Mouse (Mus musculus) Patski (cell line): ENCODE measurements around the gene Cyp2d9. TPM values are rescaled to one million over a fixed set of nuclear protein-coding genes. Genes with fewer than 3 reads are reported as not detected.
"Not testable (repeated sequence)": the region's sequence is repeated elsewhere in the genome, so short reads cannot be mapped to it uniquely, and the experiment has no call there.

Source experiments
- ATAC-seq: fragments of 100-300 bp; one replicate; pipeline ENCODE4 v1.8.0; 2021
- CTCF ChIA-PET: fragments of 350-600 bp; sonication (Branson Sonifier 250); formaldehyde crosslinking; loops from one replicate; lab custom pipeline; 2022; ENCODE audit warnings: inconsistent platforms; lab: Charles Lee
- POLR2A ChIA-PET: fragments of 350-600 bp; sonication (Branson Sonifier 250); formaldehyde crosslinking; loops from one replicate; lab custom pipeline; 2022; ENCODE audit warnings: antibody characterized with exemption, inconsistent platforms; lab: Charles Lee
- DNase-seq: peaks from one replicate; pipeline ENCODE4 v3.0.0-alpha.2; 2011; ENCODE audit warnings: low read depth, low spot score
- H3K27me3 ChIP-seq: fragments of 371-371 bp; one replicate; pipeline ENCODE4 v1.5.1; 2021
- CTCF ChIP-seq: fragments of 100-300 bp; IDR thresholded peaks from one replicate; pipeline ENCODE4 v1.5.1; 2021
- in situ Hi-C: fragments of 300-500 bp; cut with MboI; formaldehyde crosslinking; loops from 3 replicates; pipeline ENCODE4 v1.11.1; 2018; ENCODE audit warnings: low pct_unique_long_range_greater_than_20kb, mixed read lengths
- polyA plus RNA-seq: library from polyadenylated mRNA; unstranded; gene quantifications from one replicate; pipeline ENCODE4 v1.2.3, GENCODE M21; 2021

Gene Cyp2d9
- polyA plus RNA-seq, 1 experiment from 2014 or later = not detected

- TF ChIP-seq CTCF = peak; percentile 59
- ChIA-PET CTCF (interaction anchor here (1.1 to 1.5 kb wide), 2 partner anchors 56 to 70 kb away, joined by 3 to 4 read pairs; no protein-coding TSS in a partner anchor), POLR2A (no interaction called here)
- peak; percentile 46 for ATAC-seq
- in situ Hi-C loops = no loop called here
- DNase-seq = no peak
- peaks cover 6% of the 10 kb centered on the region for H3K27me3 ChIP-seq
Measured at GRCm38 (mm10) chr15:82416797-82417789, 16.1 kb upstream of the Cyp2d9 start.

- no peak for TF ChIP-seq CTCF
- POLR2A ChIA-PET = no interaction called here
Measured at GRCm38 (mm10) chr15:82418616-82419015, 14.6 kb upstream of the Cyp2d9 start.

GRCm38 (mm10) chr15:82422935-82423334 lies 10.3 kb upstream of the Cyp2d9 start:
- in situ Hi-C loops = no loop called here
- ATAC-seq = no peak
- H3K27me3 ChIP-seq = peaks cover 10% of the 10 kb centered on the region
- ChIA-PET POLR2A (no interaction called here), CTCF (no interaction called here)
- no peak for DNase-seq
- no peak for TF ChIP-seq CTCF

More at GRCm38 (mm10) chr15:82418616-82419015, 14.6 kb upstream of the Cyp2d9 start:
- DNase-seq (no peak), ATAC-seq (no peak)
- peaks cover 6% of the 10 kb centered on the region for H3K27me3 ChIP-seq
- CTCF ChIA-PET = no interaction called here
- in situ Hi-C loops = no loop called here

GRCm38 (mm10) chr15:82423471-82423870 lies 9.8 kb upstream of the Cyp2d9 start:
- ChIA-PET CTCF (no interaction called here), POLR2A (no interaction called here)
- in situ Hi-C loops = no loop called here
- H3K27me3 ChIP-seq = peaks cover 10% of the 10 kb centered on the region
- no peak for DNase-seq
- TF ChIP-seq CTCF = no peak
- ATAC-seq = no peak

- ATAC-seq (no peak), DNase-seq (no peak)
- POLR2A ChIA-PET = no interaction called here
- TF ChIP-seq CTCF = no peak
- CTCF ChIA-PET = no interaction called here
- peaks cover 13% of the 10 kb centered on the region for H3K27me3 ChIP-seq
- in situ Hi-C loops = no loop called here
Measured at GRCm38 (mm10) chr15:82433621-82434020, 384 bp downstream of the Cyp2d9 start.

- POLR2A ChIA-PET = no interaction called here
- H3K27me3 ChIP-seq = peaks cover 8% of the 10 kb centered on the region
- CTCF ChIA-PET = no interaction called here
- no peak for DNase-seq
- in situ Hi-C loops = no loop called here
- no peak for ATAC-seq
- no peak for TF ChIP-seq CTCF
Measured at GRCm38 (mm10) chr15:82434541-82434940, 1.3 kb downstream of the Cyp2d9 start.

GRCm38 (mm10) chr15:82435011-82435410 lies 1.8 kb downstream of the Cyp2d9 start:
- POLR2A ChIA-PET = no interaction called here
- in situ Hi-C loops = no loop called here
- DNase-seq = no peak
- no peak for TF ChIP-seq CTCF
- peaks cover 3% of the 10 kb centered on the region for H3K27me3 ChIP-seq
- ATAC-seq = no peak
- CTCF ChIA-PET = no interaction called here

- H3K27me3 ChIP-seq = no peaks in the 10 kb centered on the region
- CTCF ChIA-PET = no interaction called here
- in situ Hi-C loops = no loop called here
- no peak for ATAC-seq
- POLR2A ChIA-PET = no interaction called here
- no peak for TF ChIP-seq CTCF
- DNase-seq = no peak
Measured at GRCm38 (mm10) chr15:82435606-82436005, 2.4 kb downstream of the Cyp2d9 start.

GRCm38 (mm10) chr15:82437975-82438617 lies 4.9 kb downstream of the Cyp2d9 start:
- DNase-seq (no peak), ATAC-seq (no peak)
- ChIA-PET CTCF (interaction anchor here (1.4 kb wide), 1 partner anchor 13 kb away, joined by 3 read pairs; no protein-coding TSS in a partner anchor), POLR2A (no interaction called here)
- TF ChIP-seq CTCF = no peak
- in situ Hi-C loops = no loop called here
- no peaks in the 10 kb centered on the region for H3K27me3 ChIP-seq

- in situ Hi-C loops = no loop called here
- no peaks in the 10 kb centered on the region for H3K27me3 ChIP-seq
- ChIA-PET CTCF (no interaction called here), POLR2A (no interaction called here)
- ATAC-seq (no peak), DNase-seq (no peak)
- TF ChIP-seq CTCF = no peak
Measured at GRCm38 (mm10) chr15:82443658-82444057, 10.4 kb downstream of the Cyp2d9 start.

- no peak for DNase-seq
- POLR2A ChIA-PET = no interaction called here
- no peak for ATAC-seq
- CTCF ChIA-PET = no interaction called here
- H3K27me3 ChIP-seq = no peaks in the 10 kb centered on the region
- in situ Hi-C loops = loop anchor here (5.0 kb wide), 1 partner anchor 48 kb away; no protein-coding TSS in a partner anchor
- no peak for TF ChIP-seq CTCF
Measured at GRCm38 (mm10) chr15:82445196-82445595, 12.0 kb downstream of the Cyp2d9 start.

GRCm38 (mm10) chr15:82450045-82450444 lies 16.8 kb downstream of the Cyp2d9 start:
- in situ Hi-C loops, DNase-seq, H3K27me3 ChIP-seq, CTCF ChIA-PET, POLR2A ChIA-PET, ATAC-seq: not testable (repeated sequence)

- DNase-seq, in situ Hi-C loops, POLR2A ChIA-PET, H3K27me3 ChIP-seq, CTCF ChIA-PET, ATAC-seq: not testable (repeated sequence)
Measured at GRCm38 (mm10) chr15:82452133-82452532, 18.9 kb downstream of the Cyp2d9 start.

GRCm38 (mm10) chr15:82453501-82453900 lies 20.3 kb downstream of the Cyp2d9 start:
- CTCF ChIA-PET, in situ Hi-C loops, POLR2A ChIA-PET, H3K27me3 ChIP-seq, ATAC-seq, DNase-seq: not testable (repeated sequence)
